In genomic region chr13:108158465-108159240, GRCm38 (mm10) we compare ENCODE assay signal across 8 mouse cellular contexts. TPM values are rescaled to one million over a fixed set of nuclear protein-coding genes. Genes with fewer than 3 reads are reported as not detected.
A peak's percentile ranks its signal among the peaks of the same experiment; 100 is the strongest.
DNase-seq lines count a peak whose midpoint lies in the region; ATAC-seq and TF ChIP-seq lines count a peak whose summit lies in the region.

Gene Ndufaf2 (minus strand): TSS chr13:108158623.
Gene Ercc8 (plus strand): TSS chr13:108158731.

- DNase-seq in G1E (ENCODE audit: low spot score) = peak; percentile 99
- DNase-seq in cerebellum, adult 18-20 months = peak; percentile 94 to 98
- peak; percentile 97 to 98 for DNase-seq in heart, postnatal 36 days
- peak; percentile 94 to 98 for DNase-seq in layer of hippocampus, adult 2 months (ENCODE audit: low spot score in 2 of 2)
- peak; percentile 99 for DNase-seq in lung, embryonic 14.5 days
- peak; percentile 95 for DNase-seq in thymus, adult 2 months

- H3K27me3 ChIP-seq in G1E (ENCODE audit: insufficient read depth, low read length) = no peaks in the 10 kb centered on the region
- H3K27me3 ChIP-seq in forebrain, embryonic 16.5 days (replicated peaks; ENCODE audit: control insufficient read depth, insufficient read depth, low read length) = no peaks in the 10 kb centered on the region
- H3K27me3 ChIP-seq in lung, embryonic 14.5 days (ENCODE audit: insufficient read depth, low read length) = no peaks in the 10 kb centered on the region
- H3K27me3 ChIP-seq in thymus, adult 2 months (ENCODE audit: control insufficient read depth, insufficient read depth, low read length) = no peaks in the 10 kb centered on the region

- H3K4me2 ChIP-seq in forebrain, embryonic 16.5 days (ENCODE audit: low read length) = peak within 1 kb of the TSS; percentile 96
- H3K4me2 ChIP-seq in lung, embryonic 14.5 days = peak within 1 kb of the TSS; percentile 88

- H3K4me1 ChIP-seq in G1E (ENCODE audit: insufficient read depth, low read depth, low read length) = peaks cover 11% of the 10 kb centered on the region
- H3K4me1 ChIP-seq in forebrain, embryonic 16.5 days (replicated peaks; ENCODE audit: control insufficient read depth, insufficient read depth, low read length) = peaks cover 14% of the 10 kb centered on the region
- H3K4me1 ChIP-seq in lung, embryonic 14.5 days (ENCODE audit: insufficient read depth) = peaks cover 4% of the 10 kb centered on the region; the same call in 1 of the 2 replicates
- H3K4me1 ChIP-seq in olfactory bulb, adult 2 months (ENCODE audit: control insufficient read depth, insufficient read depth, low read length) = peaks cover 2% of the 10 kb centered on the region; the same call in 1 of the 2 replicates
- peaks cover 6% of the 10 kb centered on the region for H3K4me1 ChIP-seq in thymus, adult 2 months (replicated peaks; ENCODE audit: control insufficient read depth, insufficient read depth, low read length)

- H3K36me3 ChIP-seq in G1E (replicated peaks) = peaks cover 30% of the 10 kb centered on the region
- peaks cover 3% of the 10 kb centered on the region; the same call in 1 of the 2 replicates for H3K36me3 ChIP-seq in forebrain, embryonic 16.5 days (ENCODE audit: control insufficient read depth, insufficient read depth)
- H3K36me3 ChIP-seq in lung, embryonic 14.5 days (ENCODE audit: insufficient read depth) = peaks cover 3% of the 10 kb centered on the region; the same call in 1 of the 2 replicates
- no peaks in the 10 kb centered on the region for H3K36me3 ChIP-seq in thymus, adult 2 months (ENCODE audit: control insufficient read depth, insufficient read depth, low read length)

- peak within 1 kb of the TSS; percentile 86 for H3K4me3 ChIP-seq in G1E (ENCODE audit: low read depth, low read length)
- H3K4me3 ChIP-seq in forebrain, embryonic 16.5 days (replicated peaks; ENCODE audit: low read length) = peak within 1 kb of the TSS; percentile 91
- peak within 1 kb of the TSS; percentile 76 for H3K4me3 ChIP-seq in layer of hippocampus, adult 2 months
- peak within 1 kb of the TSS; percentile 78 for H3K4me3 ChIP-seq in lung, embryonic 14.5 days (ENCODE audit: low read depth, low read length)
- H3K4me3 ChIP-seq in olfactory bulb, adult 2 months (ENCODE audit: insufficient read depth, low read depth, low read length) = peak within 1 kb of the TSS; percentile 88
- H3K4me3 ChIP-seq in thymus, adult 2 months (ENCODE audit: control insufficient read depth, insufficient read depth, low read length) = peak within 1 kb of the TSS; percentile 94

- peak; percentile 36; the same call in 1 of the 2 replicates for TF ChIP-seq POLR2A in olfactory bulb, adult 2 months (IDR thresholded peaks at IDR 0.05; ENCODE audit: insufficient read depth, low read depth, low read length)
- TF ChIP-seq POLR2A in thymus, adult 2 months (IDR thresholded peaks at IDR 0.05; ENCODE audit: control insufficient read depth, extremely low read depth, insufficient read depth, low read length, poor library complexity) = peak; percentile 56; the same call in 1 of the 2 replicates

- under 1% methylated on average over 47 of the region's 47 CpGs for WGBS in forebrain, embryonic 16.5 days
- under 1% methylated on average over 47 of the region's 47 CpGs for WGBS in lung, embryonic 14.5 days
- WGBS in olfactory bulb, adult 2 months = under 1% methylated on average over 47 of the region's 47 CpGs
- WGBS in thymus, adult 2 months = under 1% methylated on average over 47 of the region's 47 CpGs

- H3K9me3 ChIP-seq in G1E (replicated peaks) = no peaks in the 10 kb centered on the region
- H3K9me3 ChIP-seq in forebrain, embryonic 16.5 days (ENCODE audit: control insufficient read depth, low read length) = no peaks in the 10 kb centered on the region
- H3K9me3 ChIP-seq in lung, embryonic 14.5 days (ENCODE audit: low read depth, low read length) = no peaks in the 10 kb centered on the region

- H3K9ac ChIP-seq in forebrain, embryonic 16.5 days (replicated peaks; ENCODE audit: low read depth, low read length) = peak within 1 kb of the TSS; percentile 57
- peak within 1 kb of the TSS; percentile 67 for H3K9ac ChIP-seq in lung, embryonic 14.5 days

- H3K27ac ChIP-seq in forebrain, embryonic 16.5 days (ENCODE audit: low read length) = no peak within 1 kb of the TSS; the same call in 1 of the 2 replicates
- H3K27ac ChIP-seq in layer of hippocampus, adult 2 months = peak within 1 kb of the TSS; percentile 73
- no peak within 1 kb of the TSS for H3K27ac ChIP-seq in lung, embryonic 14.5 days (ENCODE audit: low read depth)
- H3K27ac ChIP-seq in olfactory bulb, adult 2 months (ENCODE audit: insufficient read depth, low read depth, low read length) = no peak within 1 kb of the TSS
- H3K27ac ChIP-seq in thymus, adult 2 months (ENCODE audit: control insufficient read depth, insufficient read depth, low read length) = no peak within 1 kb of the TSS

- intact Hi-C loops in heart, postnatal 36 days (cut with DNase I) = loop anchor here (5.0 to 10.0 kb wide), 2 partner anchors 266 to 1224 kb away; partner anchors contain the start of gene Ipo11

- peak; percentile 98 for ATAC-seq in G1E (ENCODE audit: extremely low read depth, insufficient number of reproducible peaks, low FRiP score, poor library complexity, severe bottlenecking)
- peak; percentile 99 for ATAC-seq in forebrain, embryonic 16.5 days
- peak; percentile 99 for ATAC-seq in lung, embryonic 14.5 days (ENCODE audit: insufficient read depth)

- no peak for TF ChIP-seq CTCF in G1E (IDR thresholded peaks at IDR 0.05; ENCODE audit: low read depth, low read length)
- TF ChIP-seq CTCF in layer of hippocampus, adult 2 months (conservative IDR thresholded peaks at IDR 0.05) = no peak
- TF ChIP-seq CTCF in lung, embryonic 14.5 days (IDR thresholded peaks at IDR 0.05; ENCODE audit: low read depth) = 0 out of 2 replicates have a peak, but pooled peaks have one; percentile 9
- no peak for TF ChIP-seq CTCF in olfactory bulb, adult 2 months (IDR thresholded peaks at IDR 0.05; ENCODE audit: insufficient read depth, low read depth, low read length)
- TF ChIP-seq CTCF in thymus, adult 2 months (IDR thresholded peaks at IDR 0.05; ENCODE audit: borderline replicate concordance, control insufficient read depth, extremely low read depth, insufficient read depth, low read length, poor library complexity) = 0 out of 2 replicates have a peak, but pooled peaks have one; percentile 12

RNA-seq across cellular contexts. Expression of gene Ndufaf2, which starts in this region (rescaled TPM):
- 13.7 and 21.1 TPM in 2 replicates for total RNA-seq in G1E (2014; fragmentation: Nextera tagmentation)
- 23.2 and 23.6 TPM in 2 replicates for total RNA-seq in G1E (2017)
- polyA plus RNA-seq in G1E (2012) = 51.4 and 55.8 TPM in 2 replicates
- 63.4 and 72.8 TPM in 2 replicates for polyA plus RNA-seq in forebrain, embryonic 16.5 days (2015; fragmentation: Nextera tagmentation; extraction: Ambion mirVana)
- total RNA-seq in heart, postnatal 36 days (2021) = 10 to 100 TPM; 23.1 to 30.4 TPM
- total RNA-seq in layer of hippocampus, adult 2 months (2021) = 10 to 100 TPM; 21.5 to 24.2 TPM
- 79.7 and 80.3 TPM in 2 replicates for polyA plus RNA-seq in lung, embryonic 14.5 days (2014; fragmentation: Nextera tagmentation; extraction: Ambion mirVana)
- polyA plus RNA-seq in olfactory bulb, adult 2 months (2012; ENCODE audit: insufficient read depth, insufficient read length, low replicate concordance, missing spikeins) = not detected in 2 replicates
- 4.1 and 5.0 TPM in 2 replicates for polyA plus RNA-seq in thymus, adult 2 months (2012; rRNA removed)

RNA-seq across cellular contexts. Expression of gene Ercc8, which starts in this region (rescaled TPM):
- total RNA-seq in G1E (2014; fragmentation: Nextera tagmentation) (10.1 and 12.0 TPM in 2 replicates), G1E (2017) (11.7 and 13.8 TPM in 2 replicates)
- 2.5 and 4.1 TPM in 2 replicates for polyA plus RNA-seq in G1E (2012)
- 33.3 and 33.5 TPM in 2 replicates for polyA plus RNA-seq in forebrain, embryonic 16.5 days (2015; fragmentation: Nextera tagmentation; extraction: Ambion mirVana)
- total RNA-seq in heart, postnatal 36 days (2021) = 1 to 10 TPM; 5.5 to 6.6 TPM
- 10 to 100 TPM; 17.1 to 18.3 TPM for total RNA-seq in layer of hippocampus, adult 2 months (2021)
- 21.3 and 23.7 TPM in 2 replicates for polyA plus RNA-seq in lung, embryonic 14.5 days (2014; fragmentation: Nextera tagmentation; extraction: Ambion mirVana)
- polyA plus RNA-seq in olfactory bulb, adult 2 months (2012; ENCODE audit: insufficient read depth, insufficient read length, low replicate concordance, missing spikeins) = not detected in 2 replicates
- 15.3 and 17.4 TPM in 2 replicates for polyA plus RNA-seq in thymus, adult 2 months (2012; rRNA removed)

Comparison
In these comparisons a context has a peak if more than half of its experiments do, and no peak if none do; other contexts are left out.
1. CTCF ChIP-seq: peak in lung, embryonic 14.5 days (single experiment) and thymus, adult 2 months (single experiment); none in G1E (single experiment), layer of hippocampus, adult 2 months (single experiment) and olfactory bulb, adult 2 months (single experiment).
2. Peak in every context shown above with its lines, with median percentiles within 50 percentile points of each other: ATAC-seq, DNase-seq and H3K4me3 ChIP-seq.